Mouse (Mus musculus) myocyte (in vitro differentiated cells): Measurements from ENCODE around the gene Eno2.

ENCODE experiments used
- CEBPB ChIP-seq: IDR thresholded peaks from 2 replicates; pipeline ENCODE4 v1.6.1; 2011; ENCODE audit warnings: mild to moderate bottlenecking, moderate library complexity; ENCODE audit not compliant: poor library complexity, insufficient read depth, severe bottlenecking
- E2F4 ChIP-seq: IDR thresholded peaks from one replicate; pipeline ENCODE4 v1.6.1; 2011; ENCODE audit warnings: mild to moderate bottlenecking, control low read depth, moderate library complexity; ENCODE audit not compliant: insufficient read depth
- MYOD1 ChIP-seq, 3 experiments: IDR thresholded peaks; one replicate each; pipeline ENCODE4 v1.6.1; 2011; ENCODE audit warnings: control low read depth in 2 of 3, low read depth in 2 of 3, mild to moderate bottlenecking in 2 of 3, moderate library complexity in 1 of 3; ENCODE audit not compliant: insufficient read length in 2 of 3, control insufficient read depth in 1 of 3
- MYOG ChIP-seq, 3 experiments: IDR thresholded peaks; one replicate each; pipeline ENCODE4 v1.6.1; 2011; ENCODE audit warnings: control low read depth in 2 of 3, low read depth in 2 of 3, mild to moderate bottlenecking in 2 of 3; ENCODE audit not compliant: insufficient read length in 2 of 3, control insufficient read depth in 1 of 3, insufficient read depth in 1 of 3
- POLR2A ChIP-seq: IDR thresholded peaks from one replicate; pipeline ENCODE4 v1.6.1; 2011; ENCODE audit warnings: low read depth, mild to moderate bottlenecking, control low read depth, moderate library complexity; ENCODE audit not compliant: insufficient read length
- POLR2AphosphoS2 ChIP-seq: IDR thresholded peaks from one replicate; pipeline ENCODE4 v1.6.1; 2011; ENCODE audit warnings: low read depth, control low read depth; ENCODE audit not compliant: insufficient read length
- REST ChIP-seq: IDR thresholded peaks from one replicate; pipeline ENCODE4 v1.6.1; 2011; ENCODE audit warnings: mild to moderate bottlenecking, control low read depth, moderate library complexity; ENCODE audit not compliant: insufficient read depth, insufficient read length
- SRF ChIP-seq: IDR thresholded peaks from one replicate; pipeline ENCODE4 v1.6.1; 2011; ENCODE audit warnings: low read depth; ENCODE audit not compliant: control insufficient read depth, insufficient read length
- TCF12 ChIP-seq: IDR thresholded peaks from one replicate; pipeline ENCODE4 v1.6.1; 2011; ENCODE audit warnings: mild to moderate bottlenecking, control low read depth; ENCODE audit not compliant: poor library complexity, insufficient read depth, severe bottlenecking
- TCF3 ChIP-seq: IDR thresholded peaks from one replicate; pipeline ENCODE4 v1.6.1; 2011; ENCODE audit warnings: low read depth, control low read depth; ENCODE audit not compliant: insufficient read length
- USF1 ChIP-seq: IDR thresholded peaks from one replicate; pipeline ENCODE4 v1.6.1; 2011; ENCODE audit warnings: low read depth, mild to moderate bottlenecking, control low read depth, moderate library complexity

- TF ChIP-seq POLR2A (no peak), SRF (no peak), MYOG (IDR thresholded peaks at IDR 0.05; ENCODE audit: control insufficient read depth in 1 of 3, insufficient read depth in 1 of 3, insufficient read length in 2 of 3, low read depth in 2 of 3) (no peak), TCF3 (no peak), REST (no peak), E2F4 (no peak), USF1 (no peak), POLR2AphosphoS2 (no peak), MYOD1 (IDR thresholded peaks at IDR 0.05; ENCODE audit: control insufficient read depth in 1 of 3, insufficient read length in 2 of 3, low read depth in 2 of 3) (no peak), CEBPB (no peak), TCF12 (no peak)
Measured at GRCm38 (mm10) chr6:124757351-124757880, 12.1 kb downstream of the Eno2 start.
